Mouse (Mus musculus) forebrain, embryonic 12.5 days (tissue): Measurements from ENCODE around the gene Jsrp1. TPM values are rescaled to one million over a fixed set of nuclear protein-coding genes. Genes with fewer than 3 reads are reported as not detected.

Source experiments
- ATAC-seq: fragments of 200-750 bp; cut with Nextera tagmentation; 2 replicates; pipeline ENCODE4 v1.8.0; 2017; ENCODE audit warnings: moderate TSS enrichment; ENCODE audit not compliant: low FRiP score
- H3K27ac ChIP-seq: fragments of 300-500 bp; sonication (generic); 2 replicates; pipeline ENCODE4 v1.5.1; 2016; ENCODE audit warnings: mild to moderate bottlenecking
- H3K27me3 ChIP-seq: fragments of 300-500 bp; sonication (generic); 2 replicates; pipeline ENCODE4 v1.6.1; 2016; ENCODE audit warnings: mild to moderate bottlenecking
- H3K36me3 ChIP-seq: fragments of 300-500 bp; sonication (generic); replicated peaks from 2 replicates; pipeline ENCODE4 v1.6.1; 2016; ENCODE audit warnings: mild to moderate bottlenecking
- H3K4me1 ChIP-seq: fragments of 300-500 bp; sonication (generic); 2 replicates; pipeline ENCODE4 v1.6.1; 2016
- H3K4me2 ChIP-seq: fragments of 300-500 bp; sonication (generic); 2 replicates; pipeline ENCODE4 v1.6.1; 2016; ENCODE audit warnings: mild to moderate bottlenecking, moderate library complexity
- H3K4me3 ChIP-seq: fragments of 300-500 bp; sonication (generic); replicated peaks from 2 replicates; pipeline ENCODE4 v1.5.1; 2016; ENCODE audit warnings: mild to moderate bottlenecking
- H3K9ac ChIP-seq: fragments of 300-500 bp; sonication (generic); 2 replicates; pipeline ENCODE4 v1.6.1; 2016; ENCODE audit warnings: mild to moderate bottlenecking
- H3K9me3 ChIP-seq: fragments of 300-500 bp; sonication (generic); 2 replicates; pipeline ENCODE4 v1.6.1; 2016
- WGBS: fragments of 180-500 bp; shearing (Covaris S2); methylation state at CpG from one replicate; pipeline ENCODE4 v1.1.7; 2016; 5-methylcytosine and 5-hydroxymethylcytosine counted together
- polyA plus RNA-seq: library from polyadenylated mRNA; unstranded; fragments of >200 nt; fragmentation: Nextera tagmentation; extraction: Ambion mirVana; gene quantifications from 2 replicates; pipeline ENCODE4 v1.2.1, GENCODE M21; 2016

Jsrp1 gene
- polyA plus RNA-seq, 1 experiment from 2014 or later, result 0.27 TPM

DNA sequence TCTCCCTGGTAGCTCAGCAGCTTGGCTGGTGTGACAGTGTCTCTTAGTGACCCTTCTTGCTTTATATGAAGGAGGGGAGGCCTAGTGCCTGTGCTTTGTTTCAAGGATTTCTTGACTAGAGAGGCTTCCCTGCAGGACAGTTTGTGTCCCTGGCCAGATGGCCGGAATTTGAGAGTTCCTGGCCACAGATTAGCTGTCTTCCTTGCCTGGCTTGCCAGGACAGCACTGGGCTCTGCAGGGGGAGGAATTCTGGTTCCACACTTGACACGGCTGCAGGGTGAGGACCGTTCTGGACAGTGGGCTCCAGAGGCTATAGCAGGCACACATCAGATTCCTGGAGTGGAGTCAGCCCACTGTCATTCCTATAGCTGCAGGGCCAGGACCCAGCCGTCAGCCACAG, 37.6 kb downstream of the Jsrp1 start:
- Histone ChIP-seq H3K36me3 (peaks cover 99% of the 10 kb centered on the region), H3K4me2 (no peak overlapping the region), H3K4me3 (no peak overlapping the region), H3K27ac (no peak overlapping the region), H3K27me3 (no peaks in the 10 kb centered on the region), H3K9me3 (no peaks in the 10 kb centered on the region), H3K9ac (no peak overlapping the region), H3K4me1 (no peaks in the 10 kb centered on the region)
- WGBS, result 95% methylated on average over 4 of the region's 4 CpGs
- ATAC-seq, result no peak

DNA sequence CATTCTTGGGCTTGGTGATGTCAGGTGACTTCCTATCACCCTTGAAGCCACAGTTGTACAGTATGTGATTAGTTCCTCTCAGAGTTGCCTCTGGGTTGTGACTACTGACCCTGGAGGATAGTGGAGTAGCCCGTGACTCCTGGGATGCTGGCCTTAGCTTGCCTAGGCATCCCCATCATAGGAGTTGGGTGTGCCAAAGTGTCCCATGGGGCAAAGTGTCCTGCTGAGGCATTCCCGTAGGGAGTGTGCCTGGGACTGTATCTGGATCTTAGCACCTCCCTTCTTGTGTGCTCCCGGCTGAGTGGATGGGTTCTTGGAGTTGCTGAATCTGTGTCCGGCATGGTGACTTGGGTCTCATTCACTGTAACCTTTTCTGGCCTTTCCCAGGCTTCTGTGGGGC, 38.3 kb downstream of the Jsrp1 start:
- WGBS, result 86% methylated on average over 4 of the region's 4 CpGs
- H3K27me3 ChIP-seq, result no peaks in the 10 kb centered on the region
- no peaks in the 10 kb centered on the region for H3K4me1 ChIP-seq
- no peak overlapping the region for H3K9ac ChIP-seq
- H3K9me3 ChIP-seq, result no peaks in the 10 kb centered on the region
- no peak overlapping the region for H3K27ac ChIP-seq
- H3K4me2 ChIP-seq, result no peak overlapping the region
- no peak overlapping the region for H3K4me3 ChIP-seq
- peaks cover 100% of the 10 kb centered on the region for H3K36me3 ChIP-seq
- no peak for ATAC-seq

DNA sequence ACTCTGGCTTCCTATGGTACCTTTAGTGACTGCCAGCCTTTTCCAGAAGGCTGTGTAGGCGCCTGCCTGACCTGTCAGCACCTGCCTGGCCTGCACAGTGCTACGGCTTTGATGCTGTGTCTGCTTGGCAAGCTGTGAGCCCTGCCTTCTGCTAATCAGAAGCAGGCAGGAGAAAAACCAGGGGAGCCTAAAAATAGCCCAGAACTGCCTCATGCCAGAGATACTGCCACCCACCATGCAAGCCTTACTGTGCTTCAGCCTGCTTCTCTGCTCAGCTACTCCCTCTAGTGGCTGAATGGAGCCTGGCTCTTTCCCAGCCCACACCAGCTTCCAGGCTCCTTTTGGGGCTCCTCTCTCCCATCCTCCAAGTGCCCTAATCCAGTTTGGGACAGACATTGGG, 38.7 kb downstream of the Jsrp1 start:
- Histone ChIP-seq H3K9ac (no peak overlapping the region), H3K36me3 (peaks cover 100% of the 10 kb centered on the region), H3K4me3 (no peak overlapping the region), H3K27me3 (no peaks in the 10 kb centered on the region), H3K4me1 (no peaks in the 10 kb centered on the region), H3K4me2 (no peak overlapping the region), H3K27ac (peak overlapping the region; percentile 42; the same call in 1 of the 2 replicates), H3K9me3 (no peaks in the 10 kb centered on the region)
- ATAC-seq, result peak; percentile 69
- WGBS, result 70% methylated on average over 2 of the region's 2 CpGs

DNA sequence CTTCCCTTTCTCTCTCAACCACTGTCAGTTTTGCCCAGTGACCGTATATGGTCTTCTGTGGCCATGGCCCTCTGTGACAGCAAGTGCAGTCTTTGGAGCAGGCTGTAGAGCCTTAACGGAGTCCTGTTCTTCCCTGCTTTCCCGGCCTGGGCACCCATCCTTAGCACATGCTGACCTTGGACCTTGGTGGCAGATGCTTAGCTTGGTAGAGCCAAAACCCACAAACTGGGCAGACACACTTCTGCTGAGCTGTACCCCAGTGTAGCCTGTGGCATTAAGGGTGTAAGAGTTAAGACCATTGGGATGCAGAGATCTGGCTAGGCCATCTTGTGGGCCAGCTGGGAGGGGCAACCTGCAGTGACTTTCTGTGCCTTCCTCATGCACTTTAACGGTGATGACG, 39.5 kb downstream of the Jsrp1 start:
- no peak for ATAC-seq
- H3K27ac ChIP-seq, result no peak overlapping the region; the same call in 1 of the 2 replicates
- no peak overlapping the region for H3K4me3 ChIP-seq
- H3K27me3 ChIP-seq, result no peaks in the 10 kb centered on the region
- no peak overlapping the region for H3K4me2 ChIP-seq
- peaks cover 97% of the 10 kb centered on the region for H3K36me3 ChIP-seq
- H3K9me3 ChIP-seq, result no peaks in the 10 kb centered on the region
- WGBS, result 88% methylated on average over 5 of the region's 5 CpGs
- H3K9ac ChIP-seq, result no peak overlapping the region
- H3K4me1 ChIP-seq, result no peaks in the 10 kb centered on the region

DNA sequence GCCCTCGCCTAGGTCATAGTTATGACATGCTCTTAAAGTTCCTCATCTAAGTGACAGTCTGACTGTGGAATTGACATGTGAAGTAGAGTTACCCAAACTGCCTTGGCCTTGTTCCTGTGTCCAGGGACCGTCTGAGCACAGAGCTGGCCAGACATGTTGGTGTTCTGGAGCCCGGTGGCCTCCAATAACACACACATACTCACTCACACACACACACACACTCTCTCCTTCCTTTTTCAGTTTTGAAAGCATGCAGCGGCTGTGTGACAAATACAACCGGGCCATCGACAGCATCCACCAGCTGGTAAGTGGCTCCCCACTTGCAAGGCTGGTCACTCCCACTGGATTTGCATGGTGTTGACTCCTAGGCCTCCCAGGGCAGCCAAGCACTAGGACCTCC, 44.9 kb downstream of the Jsrp1 start:
- no peak for ATAC-seq
- no peaks in the 10 kb centered on the region for H3K27me3 ChIP-seq
- H3K4me3 ChIP-seq, result no peak overlapping the region
- no peak overlapping the region for H3K9ac ChIP-seq
- WGBS, result 91% methylated on average over 6 of the region's 6 CpGs
- H3K9me3 ChIP-seq, result no peaks in the 10 kb centered on the region
- peaks cover 85% of the 10 kb centered on the region for H3K36me3 ChIP-seq
- no peak overlapping the region for H3K27ac ChIP-seq
- H3K4me1 ChIP-seq, result no peaks in the 10 kb centered on the region
- no peak overlapping the region for H3K4me2 ChIP-seq

DNA sequence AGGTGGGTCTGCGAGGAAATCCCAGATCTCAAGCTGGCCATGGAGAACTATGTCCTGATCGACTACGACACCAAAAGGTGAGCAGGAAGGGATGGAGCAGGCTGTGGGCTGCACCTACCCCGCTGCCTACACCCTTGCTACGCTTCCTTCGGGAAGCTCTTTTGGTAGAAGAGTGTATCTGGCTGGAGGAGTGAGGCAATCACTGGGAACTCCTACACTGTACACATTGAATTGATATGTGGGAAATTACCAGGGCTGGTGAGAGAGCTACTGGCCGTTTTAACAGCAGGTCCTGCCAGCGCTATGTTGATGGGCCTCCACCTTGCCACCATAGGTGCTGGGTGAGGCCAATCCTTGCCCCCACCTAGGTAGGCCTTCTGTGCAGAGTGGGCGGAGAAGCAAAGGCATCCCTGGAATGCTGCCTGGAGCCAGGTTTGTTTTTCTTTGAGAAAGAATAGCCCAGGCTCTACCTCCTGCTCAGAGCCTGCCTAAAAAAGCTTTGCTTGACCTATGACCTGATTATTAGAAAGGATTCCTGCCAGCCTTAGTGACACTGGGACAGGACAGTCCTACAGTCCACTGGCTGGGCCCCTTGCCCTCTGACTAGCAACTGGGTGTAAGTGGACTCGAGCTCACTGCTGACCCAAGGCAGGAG, 47.0 kb downstream of the Jsrp1 start:
- Histone ChIP-seq H3K27ac (no peak overlapping the region; the same call in 1 of the 2 replicates), H3K4me3 (no peak overlapping the region), H3K4me2 (no peak overlapping the region), H3K27me3 (no peaks in the 10 kb centered on the region), H3K9ac (no peak overlapping the region), H3K4me1 (peaks cover 5% of the 10 kb centered on the region; the same call in 1 of the 2 replicates), H3K9me3 (no peaks in the 10 kb centered on the region), H3K36me3 (peaks cover 64% of the 10 kb centered on the region)
- WGBS, result 85% methylated on average over 10 of the region's 10 CpGs
- no peak for ATAC-seq

DNA sequence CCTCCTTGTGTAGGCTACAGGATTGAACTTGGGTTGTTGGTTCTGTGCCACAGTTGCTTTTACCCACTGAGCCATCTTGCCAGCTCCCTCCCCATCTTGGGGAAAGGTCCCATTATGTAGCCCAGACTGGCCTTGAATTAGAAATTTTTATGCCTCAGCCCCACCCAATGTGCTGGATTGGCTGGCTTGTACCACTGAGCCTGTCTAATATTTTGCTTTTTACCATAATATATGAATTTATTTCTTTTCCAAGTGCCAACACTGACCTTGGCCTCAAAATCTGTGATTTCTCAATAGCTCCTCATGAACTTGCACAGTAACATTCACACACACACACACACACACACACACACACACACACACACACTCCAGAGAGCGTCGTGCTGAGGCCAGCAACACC, 47.6 kb downstream of the Jsrp1 start:
- Histone ChIP-seq H3K9me3 (no peaks in the 10 kb centered on the region), H3K9ac (no peak overlapping the region), H3K27me3 (no peaks in the 10 kb centered on the region), H3K4me2 (no peak overlapping the region), H3K4me1 (peaks cover 10% of the 10 kb centered on the region; the same call in 1 of the 2 replicates), H3K4me3 (no peak overlapping the region), H3K36me3 (peaks cover 59% of the 10 kb centered on the region), H3K27ac (no peak overlapping the region; the same call in 1 of the 2 replicates)
- 98% methylated on average over 2 of the region's 2 CpGs for WGBS
- no peak for ATAC-seq

DNA sequence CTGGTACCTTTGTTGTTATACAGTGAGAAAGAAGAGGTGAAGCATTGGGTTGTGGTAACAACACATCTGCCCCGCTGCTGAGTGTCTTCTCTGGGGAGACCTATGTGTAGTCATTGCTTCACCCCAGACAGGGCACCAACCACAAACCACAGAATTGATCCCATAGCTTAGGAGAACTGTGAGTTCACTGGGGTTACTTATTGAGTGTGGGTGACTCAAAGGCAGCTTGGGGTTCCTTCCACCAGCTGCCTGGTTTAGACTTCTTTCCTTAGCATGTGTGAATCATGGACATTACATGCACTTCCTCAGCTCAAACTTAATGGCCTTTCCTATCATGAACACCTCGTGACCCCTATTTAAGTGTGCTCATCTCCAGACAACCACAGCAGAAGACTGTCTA, 49.8 kb downstream of the Jsrp1 start:
- H3K4me3 ChIP-seq, result no peak overlapping the region
- H3K27ac ChIP-seq, result no peak overlapping the region
- no peaks in the 10 kb centered on the region for H3K27me3 ChIP-seq
- no peak overlapping the region for H3K9ac ChIP-seq
- 96% methylated on average over 2 of the region's 2 CpGs for WGBS
- peaks cover 25% of the 10 kb centered on the region; the same call in 1 of the 2 replicates for H3K4me1 ChIP-seq
- ATAC-seq, result no peak
- peaks cover 39% of the 10 kb centered on the region for H3K36me3 ChIP-seq
- H3K9me3 ChIP-seq, result no peaks in the 10 kb centered on the region
- H3K4me2 ChIP-seq, result no peak overlapping the region

DNA sequence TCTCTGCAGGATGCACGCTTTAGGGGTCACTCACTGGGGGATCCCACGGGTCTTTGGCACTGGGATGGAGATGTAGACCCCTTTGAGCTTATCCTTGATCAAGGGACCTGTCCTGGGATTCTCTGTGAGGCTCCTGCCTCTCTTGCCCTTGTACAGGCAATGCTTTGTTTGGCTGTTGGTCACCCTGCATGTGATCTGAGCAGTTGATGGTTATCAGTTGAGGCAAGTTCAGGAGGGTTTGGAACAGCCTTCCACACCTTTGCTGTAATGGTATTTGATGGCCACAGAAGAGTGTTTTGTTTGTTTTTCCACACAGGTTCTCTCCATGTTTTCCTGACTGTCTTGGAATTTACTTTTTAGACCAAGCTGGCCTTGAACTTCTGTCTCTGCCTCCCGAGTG, 51.5 kb downstream of the Jsrp1 start:
- Histone ChIP-seq H3K27me3 (no peaks in the 10 kb centered on the region), H3K27ac (no peak overlapping the region), H3K36me3 (peaks cover 24% of the 10 kb centered on the region), H3K4me2 (no peak overlapping the region), H3K9ac (no peak overlapping the region), H3K4me1 (peaks cover 41% of the 10 kb centered on the region), H3K4me3 (no peak overlapping the region), H3K9me3 (no peaks in the 10 kb centered on the region)
- ATAC-seq, result no peak
- WGBS, result 81% methylated on average over 3 of the region's 3 CpGs

DNA sequence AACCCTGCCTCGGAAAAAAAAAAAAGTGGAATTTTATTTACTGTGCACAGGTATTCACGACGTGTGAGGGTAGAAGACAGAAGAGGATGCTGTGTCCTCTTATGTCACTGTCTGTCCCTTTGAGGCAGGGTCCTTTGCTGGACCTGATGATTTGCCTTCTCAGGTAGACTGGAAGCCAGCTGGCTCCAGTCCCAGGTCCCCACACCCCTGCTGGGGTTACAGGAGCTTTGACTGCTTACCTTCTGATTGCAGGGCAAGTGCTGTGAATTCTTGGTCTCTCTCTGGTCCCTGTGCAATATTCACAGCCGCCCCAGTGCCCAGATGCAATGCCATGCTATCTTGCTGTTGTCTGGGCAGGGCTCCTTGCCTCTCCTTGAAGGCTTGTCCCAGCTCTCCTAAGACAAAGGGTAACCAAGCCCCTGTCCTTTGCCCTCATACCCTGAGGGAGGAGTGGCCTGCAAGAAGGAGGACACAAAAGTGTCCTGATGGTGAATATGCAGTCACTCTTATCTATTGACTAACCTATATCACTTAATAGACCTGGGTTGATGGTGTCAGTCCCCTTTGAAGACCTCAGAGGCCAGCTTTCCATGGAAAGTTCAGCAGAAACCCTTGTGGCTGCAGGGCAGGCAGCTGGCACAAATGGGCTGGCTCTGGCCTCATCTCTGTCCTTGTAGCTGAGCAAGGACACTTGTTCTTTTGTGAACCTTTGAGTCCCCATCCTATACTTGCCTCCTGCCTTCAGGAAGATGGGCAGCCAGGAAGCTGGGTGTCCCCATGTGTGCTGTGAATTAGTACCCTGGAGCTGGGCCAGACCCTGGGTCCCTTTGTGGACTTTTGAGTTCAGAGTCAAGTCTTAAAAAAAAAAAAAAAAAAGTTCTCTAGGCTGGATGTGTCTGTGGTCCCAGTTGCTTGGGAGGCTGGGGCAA, 52.4 kb downstream of the Jsrp1 start:
- Histone ChIP-seq H3K4me2 (no peak overlapping the region), H3K4me3 (no peak overlapping the region), H3K36me3 (peaks cover 15% of the 10 kb centered on the region), H3K9ac (no peak overlapping the region), H3K9me3 (no peaks in the 10 kb centered on the region), H3K27me3 (no peaks in the 10 kb centered on the region), H3K4me1 (peaks cover 51% of the 10 kb centered on the region), H3K27ac (no peak overlapping the region)
- no peak for ATAC-seq
- 93% methylated on average over 4 of the region's 4 CpGs for WGBS

DNA sequence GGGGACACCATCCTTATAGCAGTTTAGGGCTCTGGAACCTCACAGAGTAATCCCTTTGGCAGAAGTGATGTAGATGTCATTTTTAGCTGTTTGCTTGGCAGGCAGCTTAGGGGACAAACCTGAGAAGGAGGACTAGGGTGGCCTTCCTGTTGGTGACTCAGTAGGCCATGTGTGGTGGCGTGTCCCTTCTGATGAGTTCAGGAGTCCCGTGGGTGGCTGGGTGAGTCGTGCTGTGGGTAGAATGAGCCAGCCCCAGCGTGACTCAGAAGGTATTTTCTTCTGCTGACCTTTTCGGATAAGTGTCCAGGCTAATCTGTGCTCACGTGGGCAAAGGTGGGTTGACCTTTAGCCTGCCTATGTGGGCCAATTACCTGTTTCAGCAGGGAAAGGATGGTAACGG, 54.6 kb downstream of the Jsrp1 start:
- Histone ChIP-seq H3K9ac (0 out of 2 replicates have a peak overlapping the region, but pooled peaks have one; percentile 8), H3K4me2 (no peak overlapping the region), H3K27me3 (no peaks in the 10 kb centered on the region), H3K4me3 (no peak overlapping the region), H3K36me3 (no peaks in the 10 kb centered on the region; the same call in 1 of the 2 replicates), H3K9me3 (no peaks in the 10 kb centered on the region), H3K27ac (no peak overlapping the region), H3K4me1 (peaks cover 53% of the 10 kb centered on the region)
- ATAC-seq, result no peak
- 92% methylated on average over 7 of the region's 7 CpGs for WGBS
